Mouse (Mus musculus): ENCODE measurements around the gene Olfr166. TPM values are rescaled to one million over a fixed set of nuclear protein-coding genes. Genes with fewer than 3 reads are reported as not detected.
"Not testable (repeated sequence)": the region's sequence is repeated elsewhere in the genome, so short reads cannot be mapped to it uniquely, and the experiment has no call there.

Olfr166 gene
- polyA plus RNA-seq (2015; fragmentation: Nextera tagmentation; extraction: Ambion mirVana) = not detected in 2 replicates

- Histone ChIP-seq H3K4me1 (replicated peaks; ENCODE audit: control insufficient read depth, insufficient read depth, low read length) (no peaks in the 10 kb centered on the region), H3K4me3 (replicated peaks; ENCODE audit: low read length) (no peak within 1 kb of the TSS), H3K9me3 (ENCODE audit: control insufficient read depth, low read length) (no peaks in the 10 kb centered on the region), H3K27ac (ENCODE audit: low read length) (no peak within 1 kb of the TSS), H3K36me3 (ENCODE audit: control insufficient read depth, insufficient read depth) (no peaks in the 10 kb centered on the region), H3K4me2 (ENCODE audit: low read length) (no peak within 1 kb of the TSS), H3K27me3 (replicated peaks; ENCODE audit: control insufficient read depth, insufficient read depth, low read length) (no peaks in the 10 kb centered on the region), H3K9ac (replicated peaks; ENCODE audit: low read depth, low read length) (no peak within 1 kb of the TSS)
- ATAC-seq = no peak
Observed at GRCm38 (mm10) chr16:19483394-19483793, at the start of gene Olfr166. Gene Olfr166 (plus strand): TSS chr16:19483694.

GRCm38 (mm10) chr16:19458741-19459140 lies 24.8 kb upstream of the Olfr166 start:
- WGBS = 82% methylated on average over 4 of the region's 4 CpGs
- not testable (repeated sequence) for H3K4me1 ChIP-seq (replicated peaks; ENCODE audit: control insufficient read depth, insufficient read depth, low read length); H3K4me2 ChIP-seq (ENCODE audit: low read length); H3K27ac ChIP-seq (ENCODE audit: low read length); ATAC-seq; H3K27me3 ChIP-seq (replicated peaks; ENCODE audit: control insufficient read depth, insufficient read depth, low read length); H3K9ac ChIP-seq (replicated peaks; ENCODE audit: low read depth, low read length); H3K4me3 ChIP-seq (replicated peaks; ENCODE audit: low read length); H3K9me3 ChIP-seq (ENCODE audit: control insufficient read depth, low read length); H3K36me3 ChIP-seq (ENCODE audit: control insufficient read depth, insufficient read depth)

GRCm38 (mm10) chr16:19464365-19464764 lies 19.1 kb upstream of the Olfr166 start:
- peaks cover 2% of the 10 kb centered on the region; the same call in 1 of the 2 replicates for H3K9me3 ChIP-seq (ENCODE audit: control insufficient read depth, low read length)
- no peaks in the 10 kb centered on the region for H3K36me3 ChIP-seq (ENCODE audit: control insufficient read depth, insufficient read depth)
- H3K27ac ChIP-seq (ENCODE audit: low read length) = no peak overlapping the region
- WGBS = 75% methylated on average over 1 of the region's 1 CpGs
- ATAC-seq = no peak
- no peak overlapping the region for H3K9ac ChIP-seq (replicated peaks; ENCODE audit: low read depth, low read length)
- H3K4me1 ChIP-seq (replicated peaks; ENCODE audit: control insufficient read depth, insufficient read depth, low read length) = no peaks in the 10 kb centered on the region
- H3K4me3 ChIP-seq (replicated peaks; ENCODE audit: low read length) = no peak overlapping the region
- no peak overlapping the region for H3K4me2 ChIP-seq (ENCODE audit: low read length)
- H3K27me3 ChIP-seq (replicated peaks; ENCODE audit: control insufficient read depth, insufficient read depth, low read length) = no peaks in the 10 kb centered on the region

- no peaks in the 10 kb centered on the region for H3K27me3 ChIP-seq (replicated peaks; ENCODE audit: control insufficient read depth, insufficient read depth, low read length)
- 92% methylated on average over 2 of the region's 2 CpGs for WGBS
- no peaks in the 10 kb centered on the region for H3K9me3 ChIP-seq (ENCODE audit: control insufficient read depth, low read length)
- no peak within 1 kb of the TSS for H3K27ac ChIP-seq (ENCODE audit: low read length)
- ATAC-seq = no peak
- no peak within 1 kb of the TSS for H3K4me3 ChIP-seq (replicated peaks; ENCODE audit: low read length)
- H3K4me1 ChIP-seq (replicated peaks; ENCODE audit: control insufficient read depth, insufficient read depth, low read length) = no peaks in the 10 kb centered on the region
- H3K36me3 ChIP-seq (ENCODE audit: control insufficient read depth, insufficient read depth) = no peaks in the 10 kb centered on the region
- H3K4me2 ChIP-seq (ENCODE audit: low read length) = no peak within 1 kb of the TSS
- no peak within 1 kb of the TSS for H3K9ac ChIP-seq (replicated peaks; ENCODE audit: low read depth, low read length)
Observed at GRCm38 (mm10) chr16:19522166-19522565, 38.7 kb downstream of the Olfr166 start, which contains the start of gene Olfr167. Gene Olfr167 (minus strand): TSS chr16:19522266.

GRCm38 (mm10) chr16:19535455-19535854 lies 52.0 kb downstream of the Olfr166 start, which contains the start of gene Olfr168:
Gene Olfr168 (minus strand): TSS chr16:19535555.
- no peaks in the 10 kb centered on the region for H3K9me3 ChIP-seq (ENCODE audit: control insufficient read depth, low read length)
- no peak within 1 kb of the TSS for H3K4me3 ChIP-seq (replicated peaks; ENCODE audit: low read length)
- H3K4me1 ChIP-seq (replicated peaks; ENCODE audit: control insufficient read depth, insufficient read depth, low read length) = no peaks in the 10 kb centered on the region
- H3K4me2 ChIP-seq (ENCODE audit: low read length) = no peak within 1 kb of the TSS
- ATAC-seq = no peak
- no peaks in the 10 kb centered on the region for H3K36me3 ChIP-seq (ENCODE audit: control insufficient read depth, insufficient read depth)
- H3K27me3 ChIP-seq (replicated peaks; ENCODE audit: control insufficient read depth, insufficient read depth, low read length) = no peaks in the 10 kb centered on the region
- H3K9ac ChIP-seq (replicated peaks; ENCODE audit: low read depth, low read length) = no peak within 1 kb of the TSS
- H3K27ac ChIP-seq (ENCODE audit: low read length) = no peak within 1 kb of the TSS

Other genes starting within 250 kb of the Olfr166 start
- not detected in 2 replicates for gene Olfr164, start 169.6 kb upstream of the Olfr166 start, polyA plus RNA-seq (2015; fragmentation: Nextera tagmentation; extraction: Ambion mirVana)
- not detected in 2 replicates for gene Olfr165, start 60.6 kb upstream of the Olfr166 start, polyA plus RNA-seq (2015; fragmentation: Nextera tagmentation; extraction: Ambion mirVana)
- not detected in 2 replicates for gene Olfr167, start 38.6 kb downstream of the Olfr166 start, polyA plus RNA-seq (2015; fragmentation: Nextera tagmentation; extraction: Ambion mirVana)
- not detected in 2 replicates for gene Olfr168, start 51.9 kb downstream of the Olfr166 start, polyA plus RNA-seq (2015; fragmentation: Nextera tagmentation; extraction: Ambion mirVana)
- not detected in 2 replicates for gene Olfr169, start 88.1 kb downstream of the Olfr166 start, polyA plus RNA-seq (2015; fragmentation: Nextera tagmentation; extraction: Ambion mirVana)
- gene Olfr170, start 128.2 kb downstream of the Olfr166 start, polyA plus RNA-seq (2015; fragmentation: Nextera tagmentation; extraction: Ambion mirVana) = not detected in 2 replicates
- gene Olfr171, start 146.2 kb downstream of the Olfr166 start, polyA plus RNA-seq (2015; fragmentation: Nextera tagmentation; extraction: Ambion mirVana) = not detected in 2 replicates
- not detected in 2 replicates for gene Lamp3, start 222.7 kb downstream of the Olfr166 start, polyA plus RNA-seq (2015; fragmentation: Nextera tagmentation; extraction: Ambion mirVana)

All from forebrain, embryonic 16.5 days (tissue).